Mouse (Mus musculus) adrenal gland, adult 8-10 months (tissue): ENCODE measurements around the gene Serpina3f. TPM values are rescaled to one million over a fixed set of nuclear protein-coding genes. Genes with fewer than 3 reads are reported as not detected.
"Not testable (repeated sequence)": the region's sequence is repeated elsewhere in the genome, so short reads cannot be mapped to it uniquely, and the experiment has no call there.

Source experiments
- DNase-seq: peaks from one replicate; pipeline ENCODE4 v3.0.0; 2022
- total RNA-seq, 4 experiments: library from RNA; stranded (reverse); gene quantifications; 2 replicates each; pipeline ENCODE4 v1.2.4; 2022

Serpina3f gene
- total RNA-seq: under 1 TPM in 3 of 4 experiments, not detected in 1; 0.35 to 0.78 (median 0.38) TPM

- DNase-seq: no peak
Measured at GRCm38 (mm10) chr12:104214445-104214753, at the start of gene Serpina3f. TSS of gene Serpina3f (plus strand) at chr12:104214544.

GRCm38 (mm10) chr12:104174747-104175146, 39.6 kb upstream of the Serpina3f start:
- peak; percentile 67 for DNase-seq

GRCm38 (mm10) chr12:104175636-104176035, 38.7 kb upstream of the Serpina3f start:
- DNase-seq: no peak

GRCm38 (mm10) chr12:104178577-104178976, 35.8 kb upstream of the Serpina3f start:
- DNase-seq: no peak

- no peak for DNase-seq
Measured at GRCm38 (mm10) chr12:104178987-104179386, 35.4 kb upstream of the Serpina3f start.

GRCm38 (mm10) chr12:104185046-104185445, 29.3 kb upstream of the Serpina3f start:
- no peak for DNase-seq

- DNase-seq: no peak
Measured at GRCm38 (mm10) chr12:104186041-104186581, 28.2 kb upstream of the Serpina3f start.

GRCm38 (mm10) chr12:104189246-104189645, 25.1 kb upstream of the Serpina3f start:
- DNase-seq: no peak

GRCm38 (mm10) chr12:104190852-104191251, 23.5 kb upstream of the Serpina3f start:
- no peak for DNase-seq

- DNase-seq: no peak
Measured at GRCm38 (mm10) chr12:104209149-104209548, 5.2 kb upstream of the Serpina3f start.

- no peak for DNase-seq
Measured at GRCm38 (mm10) chr12:104209802-104210201, 4.5 kb upstream of the Serpina3f start.

GRCm38 (mm10) chr12:104213689-104214444, 477 bp upstream of the Serpina3f start:
- no peak for DNase-seq

- DNase-seq: no peak
Measured at GRCm38 (mm10) chr12:104215249-104215648, 905 bp downstream of the Serpina3f start.

GRCm38 (mm10) chr12:104221616-104222015, 7.3 kb downstream of the Serpina3f start:
- no peak for DNase-seq

GRCm38 (mm10) chr12:104223690-104224089, 9.3 kb downstream of the Serpina3f start:
- no peak for DNase-seq

GRCm38 (mm10) chr12:104224598-104225300, 10.4 kb downstream of the Serpina3f start:
- no peak for DNase-seq

- DNase-seq: no peak
Measured at GRCm38 (mm10) chr12:104230762-104231161, 16.4 kb downstream of the Serpina3f start.

- no peak for DNase-seq
Measured at GRCm38 (mm10) chr12:104235915-104236314, 21.6 kb downstream of the Serpina3f start, which contains the start of gene Serpina3g. TSS of gene Serpina3g (plus strand) at chr12:104236245.

- DNase-seq: not testable (repeated sequence)
Measured at GRCm38 (mm10) chr12:104238048-104238447, 23.7 kb downstream of the Serpina3f start.

- DNase-seq: no peak
Measured at GRCm38 (mm10) chr12:104243307-104243706, 29.0 kb downstream of the Serpina3f start.

- no peak for DNase-seq
Measured at GRCm38 (mm10) chr12:104245092-104245491, 30.7 kb downstream of the Serpina3f start.

GRCm38 (mm10) chr12:104245595-104245994, 31.3 kb downstream of the Serpina3f start:
- DNase-seq: no peak

GRCm38 (mm10) chr12:104247553-104248002, 33.2 kb downstream of the Serpina3f start:
- DNase-seq: no peak
